Mouse (Mus musculus): ENCODE measurements around the gene Miga1. TPM values are rescaled to one million over a fixed set of nuclear protein-coding genes. Genes with fewer than 3 reads are reported as not detected.

Gene Miga1
- total and polyA plus RNA-seq, 3 experiments, result 25.3 to 44.7 (median 32.5) TPM

DNA sequence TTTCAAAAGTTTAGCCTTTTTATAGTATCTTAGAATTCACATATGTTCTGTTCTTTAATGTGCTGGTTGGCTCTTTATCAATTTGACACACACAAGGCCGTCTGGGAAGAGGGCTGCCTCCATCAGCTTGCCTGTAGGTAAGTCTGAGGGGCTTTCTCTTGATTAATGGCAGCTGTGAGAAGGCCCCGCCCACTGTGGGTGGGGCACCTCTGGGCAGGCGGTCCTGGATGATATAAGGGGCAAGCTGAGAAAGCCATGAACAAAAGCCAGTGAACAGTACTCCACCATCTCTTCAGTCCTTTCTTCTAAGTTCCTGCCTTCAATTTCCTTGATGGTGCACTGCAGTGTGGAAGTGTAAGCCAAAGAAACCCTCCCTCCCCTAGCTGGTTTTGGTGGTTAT is 58.1 kb downstream of the Miga1 start:
- peaks cover 47 to 82% of the 10 kb centered on the region in 2 experiments for H3K36me3 ChIP-seq (replicated peaks in 1 of 2; ENCODE audit: control insufficient read depth in 1 of 2, insufficient read depth in 1 of 2, low read length in 1 of 2)
- in situ Hi-C loops (cut with MboI; ENCODE audit: low pct_ligation_motif_present, low pct_unique_long_range_greater_than_20kb, low sequenced_read_pairs), result no loop called here
- no peak overlapping the region for H3K27ac ChIP-seq (ENCODE audit: insufficient read depth, low read depth)
- H3K4me3 ChIP-seq (replicated peaks in 1 of 3; ENCODE audit: low read depth in 2 of 3, low read length in 2 of 3, poor library complexity in 1 of 3), result no peak overlapping the region
- H3K27me3 ChIP-seq (replicated peaks), result no peaks in the 10 kb centered on the region
- no peak overlapping the region for H3K9ac ChIP-seq (ENCODE audit: insufficient read depth, low read depth)
- H3K4me2 ChIP-seq (ENCODE audit: insufficient read depth, low read depth, poor library complexity, severe bottlenecking), result no peak overlapping the region
- no peaks in the 10 kb centered on the region for H3K4me1 ChIP-seq (ENCODE audit: control insufficient read depth in 1 of 2, insufficient read depth in 2 of 2)
- TF ChIP-seq USF2 (conservative IDR thresholded peaks at IDR 0.05; ENCODE audit: low read depth, low read length), result no peak
- TF ChIP-seq POLR2AphosphoS2 (IDR thresholded peaks at IDR 0.05; ENCODE audit: low read depth, low read length), result no peak
- no peak for TF ChIP-seq RAD21 (IDR thresholded peaks at IDR 0.05; ENCODE audit: low read depth, low read length)
- no peak for TF ChIP-seq MEF2A (IDR thresholded peaks at IDR 0.05; ENCODE audit: borderline replicate concordance, low read depth, low read length)
- no peak for TF ChIP-seq MAX (IDR thresholded peaks at IDR 0.05; ENCODE audit: low read length)
- no peak for TF ChIP-seq SIN3A (IDR thresholded peaks at IDR 0.05; ENCODE audit: low read length)
- dilution Hi-C loops (cut with MboI; ENCODE audit: extremely low pct_ligation_motif_present, extremely low pct_unique_long_range_greater_than_20kb, low sequenced_read_pairs), result no loop called here
- no peaks in the 10 kb centered on the region for H3K9me3 ChIP-seq (replicated peaks; ENCODE audit: low read length)
- no peak for DNase-seq (ENCODE audit: extremely low read depth)
- no peaks in the 10 kb centered on the region for H3K79me2 ChIP-seq (replicated peaks; ENCODE audit: control insufficient read depth, extremely low read depth, insufficient read depth, poor library complexity, severe bottlenecking)

DNA sequence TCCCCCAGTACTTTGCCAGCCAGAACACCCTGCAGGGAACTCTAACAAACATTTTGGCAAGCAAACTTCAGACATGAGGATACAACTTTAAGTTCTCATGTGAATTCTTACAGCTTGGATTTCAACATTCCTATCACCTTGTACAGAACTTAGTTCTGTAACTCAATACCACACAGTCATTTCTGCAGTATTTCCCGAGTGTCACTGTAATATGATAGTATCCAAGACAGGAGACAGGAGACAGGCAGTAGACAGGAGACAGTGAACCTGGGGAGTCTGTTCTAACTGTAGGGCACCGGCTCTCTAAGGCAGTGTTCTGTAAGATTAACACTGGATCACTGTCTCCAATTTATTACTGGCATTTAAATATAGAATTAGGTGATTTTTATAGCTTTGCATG is 61.8 kb downstream of the Miga1 start:
- Histone ChIP-seq H3K4me2 (ENCODE audit: insufficient read depth, low read depth, poor library complexity, severe bottlenecking) (no peak overlapping the region), H3K36me3 (replicated peaks in 1 of 2; ENCODE audit: control insufficient read depth in 1 of 2, insufficient read depth in 1 of 2, low read length in 1 of 2) (peaks cover 41 to 76% of the 10 kb centered on the region in 2 experiments), H3K9me3 (replicated peaks; ENCODE audit: low read length) (no peaks in the 10 kb centered on the region), H3K27ac (ENCODE audit: insufficient read depth, low read depth) (no peak overlapping the region), H3K27me3 (replicated peaks) (no peaks in the 10 kb centered on the region), H3K4me3 (replicated peaks in 1 of 3; ENCODE audit: low read depth in 2 of 3, low read length in 2 of 3, poor library complexity in 1 of 3) (no peak overlapping the region), H3K79me2 (replicated peaks; ENCODE audit: control insufficient read depth, extremely low read depth, insufficient read depth, poor library complexity, severe bottlenecking) (no peaks in the 10 kb centered on the region), H3K4me1 (ENCODE audit: control insufficient read depth in 1 of 2, insufficient read depth in 2 of 2) (no peaks in the 10 kb centered on the region), H3K9ac (ENCODE audit: insufficient read depth, low read depth) (no peak overlapping the region)
- in situ Hi-C loops (cut with MboI; ENCODE audit: low pct_ligation_motif_present, low pct_unique_long_range_greater_than_20kb, low sequenced_read_pairs), result no loop called here
- dilution Hi-C loops (cut with MboI; ENCODE audit: extremely low pct_ligation_motif_present, extremely low pct_unique_long_range_greater_than_20kb, low sequenced_read_pairs), result no loop called here
- TF ChIP-seq UBTF (IDR thresholded peaks at IDR 0.05; ENCODE audit: low read depth, low read length) (no peak), NRF1 (IDR thresholded peaks at IDR 0.05; ENCODE audit: low read depth, low read length) (no peak), TCF12 (IDR thresholded peaks at IDR 0.05; ENCODE audit: low read depth, low read length) (no peak), E2F4 (IDR thresholded peaks at IDR 0.05; ENCODE audit: insufficient replicate concordance, low read depth, low read length) (no peak), HCFC1 (IDR thresholded peaks at IDR 0.05; ENCODE audit: low read depth, low read length) (no peak), KAT2A (IDR thresholded peaks at IDR 0.05; ENCODE audit: insufficient replicate concordance, low read length) (no peak), MAFK (IDR thresholded peaks at IDR 0.05; ENCODE audit: insufficient replicate concordance, low read length) (no peak), MAX (IDR thresholded peaks at IDR 0.05; ENCODE audit: low read length) (no peak), PAX5 (IDR thresholded peaks at IDR 0.05; ENCODE audit: low read length) (no peak), JUND (conservative IDR thresholded peaks at IDR 0.05; ENCODE audit: low read depth, low read length) (no peak), MYC (IDR thresholded peaks at IDR 0.05; ENCODE audit: low read depth, low read length) (no peak), MAZ (IDR thresholded peaks at IDR 0.05; ENCODE audit: low read depth, low read length) (no peak), CHD1 (IDR thresholded peaks at IDR 0.05; ENCODE audit: low read depth, low read length) (no peak), ETS1 (conservative IDR thresholded peaks at IDR 0.05; ENCODE audit: low read depth, low read length) (no peak), SIN3A (IDR thresholded peaks at IDR 0.05; ENCODE audit: low read length) (no peak), CHD2 (IDR thresholded peaks at IDR 0.05; ENCODE audit: low read length) (no peak)
- no peak for DNase-seq (ENCODE audit: extremely low read depth)
